Mouse (Mus musculus): Measurements from ENCODE around the gene Cd69.

Cd69 gene

DNA sequence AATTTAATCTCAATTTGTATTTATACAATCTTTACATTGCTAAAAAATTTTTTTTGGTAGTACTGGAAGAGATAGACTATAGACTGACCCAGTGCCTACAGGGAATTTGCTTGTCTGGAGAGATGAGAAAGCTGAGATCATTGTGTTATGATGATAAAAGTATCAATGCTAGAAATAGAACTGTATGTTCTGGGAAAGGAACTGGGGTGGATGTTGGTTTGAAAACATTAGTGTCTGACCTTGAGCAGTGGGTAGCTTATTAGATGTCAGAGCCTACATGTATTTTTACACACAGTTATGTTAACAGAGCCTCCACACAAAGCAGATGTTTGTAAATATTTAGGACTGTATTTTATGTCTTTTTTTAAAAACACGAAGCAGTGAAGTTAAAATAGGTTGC is 51.1 kb downstream of the Cd69 start:
- DNase-seq (ENCODE audit: low read depth): no peak

DNA sequence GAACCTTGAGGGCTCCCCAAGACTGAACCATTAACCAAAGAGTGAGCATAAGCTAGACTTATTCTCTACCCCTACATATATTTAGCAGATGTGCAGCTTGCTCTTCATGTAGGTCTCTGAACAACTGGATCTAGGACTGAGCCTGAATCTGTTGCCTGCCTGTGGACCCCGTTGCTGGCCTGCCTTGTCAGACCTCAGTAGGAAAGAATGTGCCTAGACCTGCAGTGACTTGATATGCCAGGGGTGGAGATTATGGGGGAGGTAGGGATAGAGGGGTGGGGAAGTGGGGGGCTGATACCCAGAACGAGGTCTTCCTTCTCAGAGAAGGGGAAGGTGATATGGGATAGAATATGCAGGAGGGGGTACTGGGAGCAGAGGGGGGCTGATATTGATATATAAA is 51.6 kb downstream of the Cd69 start:
- no peak for DNase-seq (ENCODE audit: low read depth)

DNA sequence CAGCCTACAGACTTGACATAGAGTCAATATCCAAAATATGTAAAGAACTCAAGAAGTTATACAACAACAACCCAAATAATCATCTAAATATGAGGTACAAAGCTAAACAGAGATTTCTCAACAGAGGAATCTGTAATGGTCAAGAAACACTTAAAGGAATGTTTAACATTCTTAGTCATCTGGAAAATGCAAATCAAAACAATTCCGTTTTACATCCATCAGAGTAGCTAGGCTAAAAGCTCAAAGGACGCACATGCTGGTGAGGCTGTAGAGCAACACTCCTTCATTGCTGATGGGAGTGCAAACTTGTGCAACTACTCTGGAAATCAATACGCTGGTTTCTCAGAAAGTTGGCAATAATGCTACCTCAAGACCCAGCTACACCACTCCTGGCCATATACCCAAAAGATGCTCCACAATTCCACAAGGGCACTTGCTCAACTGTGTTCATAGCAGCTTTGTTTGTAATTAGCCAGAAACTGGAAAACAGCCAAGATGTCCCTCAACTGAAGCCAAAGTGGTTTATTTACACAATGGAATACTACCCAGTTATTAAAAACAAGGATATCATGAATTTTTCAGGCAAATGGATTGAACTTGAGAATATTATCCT is 52.9 kb downstream of the Cd69 start:
- DNase-seq (ENCODE audit: low read depth): peak; percentile 93

DNA sequence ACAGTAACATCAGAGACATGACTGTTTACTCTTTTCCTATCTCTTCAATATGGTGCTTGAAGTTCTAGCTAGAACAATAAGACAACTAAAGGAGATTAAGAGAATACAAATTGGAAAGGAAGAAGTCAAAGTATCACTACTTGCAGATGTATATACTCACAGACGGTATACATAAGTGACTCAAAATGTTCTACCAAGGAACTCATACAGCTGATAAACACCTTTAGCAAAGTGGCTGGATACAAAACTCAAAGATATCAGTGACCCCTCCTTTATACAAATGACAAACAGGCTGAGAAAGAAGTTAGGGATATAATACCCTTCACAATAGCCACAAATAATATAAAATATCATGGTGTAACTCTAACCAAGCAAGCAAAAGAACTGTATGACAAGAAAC is 54.2 kb downstream of the Cd69 start:
- DNase-seq (ENCODE audit: low read depth): no peak

DNA sequence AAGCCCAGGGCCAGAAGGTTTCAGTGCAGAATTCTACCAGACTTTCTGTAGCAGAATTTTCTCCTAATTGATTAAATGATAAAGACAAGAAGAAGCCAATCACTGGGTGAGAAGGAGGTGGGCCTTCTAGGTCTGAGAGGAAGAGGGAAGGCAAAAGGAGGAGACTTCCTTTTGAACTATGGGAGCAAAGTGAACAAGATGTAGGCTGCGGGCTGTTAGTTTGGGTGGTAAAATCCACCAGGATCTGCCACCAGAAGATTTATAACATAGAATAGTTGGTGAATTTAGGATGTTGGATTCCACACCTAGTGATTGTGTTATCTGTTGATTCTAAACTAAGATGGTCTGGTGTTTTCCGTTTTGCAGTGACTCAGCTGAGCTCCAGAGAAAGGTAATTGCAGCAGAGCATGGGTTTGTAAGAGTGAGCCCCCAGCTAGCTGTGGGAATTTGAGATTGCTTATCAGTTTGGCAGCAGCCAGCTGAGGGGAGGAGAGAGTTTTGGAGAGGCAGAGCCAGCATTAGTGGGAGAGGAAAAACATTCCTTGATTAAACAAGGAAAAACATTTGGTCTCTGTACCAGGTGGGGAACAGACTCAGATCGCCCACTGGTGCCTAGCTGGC is 55.2 kb downstream of the Cd69 start:
- peak; percentile 22 for DNase-seq (ENCODE audit: low read depth)

DNA sequence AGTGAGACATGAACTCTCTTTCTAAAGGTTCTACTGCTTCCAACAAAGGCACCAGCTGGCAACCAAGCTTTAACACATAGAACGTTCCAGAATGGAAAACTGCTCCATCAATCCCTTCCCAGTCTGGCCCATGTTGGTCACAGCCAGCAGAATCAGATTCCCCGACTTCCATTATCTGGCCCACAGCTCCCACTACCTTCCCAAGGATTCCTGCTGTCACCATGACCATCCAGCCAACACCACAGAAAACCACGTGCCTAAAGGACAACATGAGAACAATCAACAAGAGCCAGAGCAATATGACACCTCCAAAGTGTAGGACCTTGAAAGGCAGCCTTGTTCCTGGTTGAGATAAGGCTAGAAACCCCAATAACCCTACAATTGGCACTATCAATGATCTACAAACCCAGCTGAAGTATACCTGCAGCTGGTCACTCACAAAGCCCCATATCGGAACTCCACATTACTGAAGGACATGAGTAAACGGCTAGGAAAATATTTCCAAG is 57.0 kb downstream of the Cd69 start:
- DNase-seq (ENCODE audit: low read depth): no peak

Data from NIH3T3 (cell line).